Mouse (Mus musculus): ENCODE measurements around the gene Map3k6.

GRCm38 (mm10) chr4:133247072-133247471 is 6.5 kb downstream of the Map3k6 start:
- no peak for TF ChIP-seq CTCF (IDR thresholded peaks at IDR 0.05; ENCODE audit: control insufficient read depth, insufficient read depth, insufficient replicate concordance, low read depth, low read length)
- no peak for TF ChIP-seq POLR2A (IDR thresholded peaks at IDR 0.05; ENCODE audit: control insufficient read depth, low read depth, low read length)

Data from testis, adult 2 months (tissue).